Mouse (Mus musculus) forebrain, embryonic 16.5 days (tissue): ENCODE measurements around the gene Pou4f1. TPM values are rescaled to one million over a fixed set of nuclear protein-coding genes. Genes with fewer than 3 reads are reported as not detected.

ENCODE experiments used
- polyA plus RNA-seq: library from polyadenylated mRNA; unstranded; fragments of >200 nt; fragmentation: Nextera tagmentation; extraction: Ambion mirVana; gene quantifications from 2 replicates; pipeline ENCODE4 v1.2.1, GENCODE M21; 2015

Gene Pou4f1
- polyA plus RNA-seq, 1 experiment from 2014 or later = 1.8 TPM

Other genes with a start within 250 kb of the Pou4f1 start
- gene Rnf219, start 54.6 kb upstream of the Pou4f1 start, polyA plus RNA-seq = 31.5 TPM in 2 replicates